Mouse (Mus musculus): ENCODE measurements around the gene Hist2h2aa1. TPM values are rescaled to one million over a fixed set of nuclear protein-coding genes. Genes with fewer than 3 reads are reported as not detected.

The Hist2h2aa1 gene
- total RNA-seq, 1 experiment from 2014 or later, result 524 TPM

Other genes starting within 250 kb of the Hist2h2aa1 start
- 153 and 166 TPM in 2 replicates for gene Plekho1, start 249.5 kb upstream of the Hist2h2aa1 start, total RNA-seq (2017)
- 8.4 and 9.7 TPM in 2 replicates for gene Vps45, start 187.0 kb upstream of the Hist2h2aa1 start, total RNA-seq (2017)
- gene Otud7b, start 141.0 kb upstream of the Hist2h2aa1 start, total RNA-seq (2017), result 47.3 and 48.0 TPM in 2 replicates
- gene Mtmr11, start 83.5 kb upstream of the Hist2h2aa1 start, total RNA-seq (2017), result 2.4 and 3.4 TPM in 2 replicates
- 17.8 and 18.5 TPM in 2 replicates for gene Sf3b4, start 73.2 kb upstream of the Hist2h2aa1 start, total RNA-seq (2017)
- 0.74 and 0.81 TPM in 2 replicates for gene Sv2a, start 64.3 kb upstream of the Hist2h2aa1 start, total RNA-seq (2017)
- gene Bola1, start 25.8 kb upstream of the Hist2h2aa1 start, total RNA-seq (2017), result 9.8 and 11.5 TPM in 2 replicates
- 10.6 and 11.1 TPM in 2 replicates for gene Hist2h2ab, start 25.6 kb upstream of the Hist2h2aa1 start, total RNA-seq (2017)
- 316 and 362 TPM in 2 replicates for gene Hist2h2ac, start 24.6 kb upstream of the Hist2h2aa1 start, total RNA-seq (2017)
- 18.0 and 21.3 TPM in 2 replicates for gene Hist2h2be, start 24.4 kb upstream of the Hist2h2aa1 start, total RNA-seq (2017)
- gene Hist2h3c2, start 6.4 kb upstream of the Hist2h2aa1 start, total RNA-seq (2017), result 4.4 and 5.5 TPM in 2 replicates
- 972 and 1,072 TPM in 2 replicates for gene Hist2h2aa2, start 5.2 kb upstream of the Hist2h2aa1 start, total RNA-seq (2017)
- gene Hist2h3c1, start 1.2 kb downstream of the Hist2h2aa1 start, total RNA-seq (2017), result not detected in 2 replicates
- gene Hist2h4, start 17.8 kb downstream of the Hist2h2aa1 start, total RNA-seq (2017), result 51.9 and 61.8 TPM in 2 replicates
- 18.0 and 33.1 TPM in 2 replicates for gene Hist2h3b, start 23.2 kb downstream of the Hist2h2aa1 start, total RNA-seq (2017)
- 290 and 294 TPM in 2 replicates for gene Hist2h2bb, start 24.3 kb downstream of the Hist2h2aa1 start, total RNA-seq (2017)
- 3.7 and 4.9 TPM in 2 replicates for gene Fcgr1, start 48.5 kb downstream of the Hist2h2aa1 start, total RNA-seq (2017)
- gene BC107364, start 206.8 kb downstream of the Hist2h2aa1 start, total RNA-seq (2017), result not detected in 2 replicates